In the genomic region with DNA sequence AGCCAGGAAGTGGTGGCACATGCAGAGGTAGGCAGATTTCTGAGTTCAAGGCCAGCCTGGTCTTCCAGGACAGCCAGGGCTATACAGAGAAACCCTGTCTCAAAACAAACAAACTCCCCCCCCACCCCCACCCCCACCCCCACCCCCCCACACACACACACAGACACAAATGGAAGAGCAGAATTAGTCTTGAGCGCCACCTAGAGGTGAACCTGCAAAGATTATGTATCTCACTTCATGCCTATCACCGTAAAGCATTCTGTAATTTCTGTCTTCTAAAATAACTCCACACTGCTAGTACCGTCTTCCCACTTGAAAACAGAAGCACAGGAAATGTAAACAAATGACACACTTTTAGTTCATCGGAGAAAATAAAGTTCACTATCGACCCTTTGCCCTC, we compare ENCODE assay signal across 8 mouse cellular contexts. TPM values are rescaled to one million over a fixed set of nuclear protein-coding genes. Genes with fewer than 3 reads are reported as not detected.
A peak's percentile ranks its signal among the peaks of the same experiment; 100 is the strongest.
DNase-seq lines count a peak whose midpoint lies in the region.

No protein-coding gene starts in this region.

- DNase-seq in heart, adult 8-10 months (ENCODE audit: low spot score): peak; percentile 6
- DNase-seq in heart, adult 11 months: no peak
- DNase-seq in ovary, postnatal 14 days (ENCODE audit: low spot score): peak; percentile 30
- no peak for DNase-seq in ovary, postnatal 10 days (ENCODE audit: low spot score)
- DNase-seq in c-Kit-positive CD71-positive TER-119-negative erythroid progenitor cells, embryonic 14.5 days (ENCODE audit: low read depth): peak; percentile 37
- peak; percentile 54 for DNase-seq in heart, postnatal 4 days
- DNase-seq in retina, postnatal 7 days (ENCODE audit: low read depth, low spot score): peak; percentile 45
- no peak for DNase-seq in right cerebral cortex, postnatal 36 days (ENCODE audit: low spot score in 2 of 2)

RNA-seq across cellular contexts. Expression of gene Wdr19, which starts 43.2 kb away (rescaled TPM):
- 1 to 10 TPM in 2 of 4 experiments, under 1 TPM in 2; 0.66 to 2.3 (median 1.2) TPM for total RNA-seq in heart, adult 8-10 months (2022)
- total RNA-seq in heart, postnatal 4 days (2021): 1 to 10 TPM; 3.4 to 4.8 TPM

Comparison
In these comparisons a context has a peak if more than half of its experiments do, and no peak if none do; other contexts are left out.
1. DNase-seq: peak in heart, adult 8-10 months (single experiment), ovary, postnatal 14 days (single experiment), c-Kit-positive CD71-positive TER-119-negative erythroid progenitor cells, embryonic 14.5 days (single experiment), heart, postnatal 4 days (single experiment) and retina, postnatal 7 days (single experiment); none in heart, adult 11 months (single experiment), ovary, postnatal 10 days (single experiment) and right cerebral cortex, postnatal 36 days (0 of 2).